Mouse (Mus musculus) lung, postnatal 0 days (tissue): ENCODE data around the gene Pih1d1. TPM values are rescaled to one million over a fixed set of nuclear protein-coding genes. Genes with fewer than 3 reads are reported as not detected.
A peak's percentile ranks its signal among the peaks of the same experiment; 100 is the strongest.
"Not testable (repeated sequence)": the region's sequence is repeated elsewhere in the genome, so short reads cannot be mapped to it uniquely, and the experiment has no call there.

ENCODE experiments used
- ATAC-seq: fragments of 200-750 bp; cut with Nextera tagmentation; 2 replicates; pipeline ENCODE4 v1.8.0; 2017; ENCODE audit warnings: moderate library complexity
- DNase-seq: peaks from one replicate; pipeline ENCODE4 v3.0.0-alpha.2; 2016; ENCODE audit warnings: low spot score
- H3K27ac ChIP-seq: fragments of 300-500 bp; sonication (generic); 2 replicates; pipeline ENCODE4 v1.5.1; 2014; ENCODE audit warnings: antibody characterized with exemption, mild to moderate bottlenecking, low read length, mixed read lengths
- H3K27me3 ChIP-seq: fragments of 300-500 bp; sonication (generic); replicated peaks from 2 replicates; pipeline ENCODE4 v1.6.1; 2014; ENCODE audit warnings: low read length, mixed read lengths; ENCODE audit not compliant: insufficient read depth
- H3K36me3 ChIP-seq: fragments of 300-500 bp; sonication (generic); 2 replicates; pipeline ENCODE4 v1.6.1; 2014; ENCODE audit warnings: low read length, mixed read lengths; ENCODE audit not compliant: insufficient read depth
- H3K4me1 ChIP-seq: fragments of 300-500 bp; sonication (generic); 2 replicates; pipeline ENCODE4 v1.6.1; 2014; ENCODE audit warnings: antibody characterized with exemption, low read depth, low read length, mixed read lengths; ENCODE audit not compliant: insufficient read depth
- H3K4me2 ChIP-seq: fragments of 300-500 bp; sonication (generic); replicated peaks from 2 replicates; pipeline ENCODE4 v1.6.1; 2014; ENCODE audit warnings: low read depth, mild to moderate bottlenecking, low read length, moderate library complexity, mixed read lengths
- H3K4me3 ChIP-seq: fragments of 300-500 bp; sonication (generic); 2 replicates; pipeline ENCODE4 v1.5.1; 2014; ENCODE audit warnings: low read depth, low read length
- H3K9ac ChIP-seq: fragments of 300-500 bp; sonication (generic); replicated peaks from 2 replicates; pipeline ENCODE4 v1.6.1; 2014; ENCODE audit warnings: low read depth, mild to moderate bottlenecking
- H3K9me3 ChIP-seq: fragments of 300-500 bp; sonication (generic); 2 replicates; pipeline ENCODE4 v1.6.1; 2016; ENCODE audit warnings: low read length, mixed read lengths
- CTCF ChIP-seq: IDR thresholded peaks from 2 replicates; pipeline ENCODE4 v1.5.1; 2016; ENCODE audit warnings: antibody characterized with exemption, mild to moderate bottlenecking
- EP300 ChIP-seq: IDR thresholded peaks from 2 replicates; pipeline ENCODE4 v1.6.1; 2016; ENCODE audit warnings: antibody characterized with exemption, mild to moderate bottlenecking, control low read depth
- WGBS: fragments of 180-500 bp; shearing (Covaris S2); extraction: QIAGEN DNeasy Blood & Tissue Kit; methylation state at CpG from one replicate; pipeline ENCODE4 v1.1.7; 2014; 5-methylcytosine and 5-hydroxymethylcytosine counted together
- polyA plus RNA-seq: library from polyadenylated mRNA; unstranded; fragments of >200 nt; fragmentation: Nextera tagmentation; extraction: Ambion mirVana; gene quantifications from 2 replicates; pipeline ENCODE4 v1.2.1, GENCODE M21; 2015

Gene Pih1d1
- polyA plus RNA-seq, 1 experiment from 2014 or later = 51.7 TPM

- no peaks in the 10 kb centered on the region for H3K36me3 ChIP-seq
- 11% methylated on average over 24 of the region's 24 CpGs for WGBS
- H3K4me1 ChIP-seq = no peaks in the 10 kb centered on the region
- H3K27me3 ChIP-seq = peaks cover 62% of the 10 kb centered on the region
- no peak overlapping the region for H3K4me3 ChIP-seq
- no peak for DNase-seq
- ATAC-seq = no peak
- no peaks in the 10 kb centered on the region; the same call in 1 of the 2 replicates for H3K9me3 ChIP-seq
- no peak overlapping the region for H3K27ac ChIP-seq
- H3K4me2 ChIP-seq = no peak overlapping the region
- no peak for TF ChIP-seq EP300
- TF ChIP-seq CTCF = no peak
- no peak overlapping the region for H3K9ac ChIP-seq
These were observed 14.6 kb downstream of the Pih1d1 start for GRCm38 (mm10) chr7:45168656-45169055.

GRCm38 (mm10) chr7:45169495-45169894 is 15.4 kb downstream of the Pih1d1 start:
- Histone ChIP-seq H3K9ac (no peak overlapping the region), H3K4me2 (no peak overlapping the region), H3K27ac (no peak overlapping the region), H3K9me3 (no peaks in the 10 kb centered on the region; the same call in 1 of the 2 replicates), H3K27me3 (peaks cover 55% of the 10 kb centered on the region), H3K4me3 (no peak overlapping the region), H3K36me3 (no peaks in the 10 kb centered on the region), H3K4me1 (no peaks in the 10 kb centered on the region)
- DNase-seq (no peak), ATAC-seq (no peak)
- WGBS = 89% methylated on average over 3 of the region's 3 CpGs
- TF ChIP-seq EP300 (no peak), CTCF (no peak)

GRCm38 (mm10) chr7:45172974-45173373 is 18.9 kb downstream of the Pih1d1 start:
- no peaks in the 10 kb centered on the region; the same call in 1 of the 2 replicates for H3K9me3 ChIP-seq
- H3K4me3 ChIP-seq = no peak overlapping the region
- no peaks in the 10 kb centered on the region for H3K36me3 ChIP-seq
- WGBS = 47% methylated on average over 7 of the region's 7 CpGs
- TF ChIP-seq EP300 = no peak
- peak; percentile 51 for TF ChIP-seq CTCF
- H3K4me2 ChIP-seq = no peak overlapping the region
- no peak overlapping the region for H3K27ac ChIP-seq
- H3K4me1 ChIP-seq = no peaks in the 10 kb centered on the region
- ATAC-seq (no peak), DNase-seq (no peak)
- no peak overlapping the region for H3K9ac ChIP-seq
- H3K27me3 ChIP-seq = peaks cover 57% of the 10 kb centered on the region

- not testable (repeated sequence) for H3K4me1 ChIP-seq, H3K36me3 ChIP-seq, H3K4me3 ChIP-seq, ATAC-seq, H3K27ac ChIP-seq, H3K4me2 ChIP-seq, H3K9me3 ChIP-seq, H3K9ac ChIP-seq
- TF ChIP-seq CTCF = peak; percentile 65
- DNase-seq = peak; percentile 41
- 56% methylated on average over 1 of the region's 1 CpGs for WGBS
- H3K27me3 ChIP-seq = peaks cover 55% of the 10 kb centered on the region
These were observed 19.7 kb downstream of the Pih1d1 start for GRCm38 (mm10) chr7:45173772-45174171.

- peak; percentile 12; the same call in 1 of the 2 replicates for ATAC-seq
- Histone ChIP-seq H3K27me3 (peaks cover 55% of the 10 kb centered on the region), H3K4me3 (no peak overlapping the region), H3K36me3 (no peaks in the 10 kb centered on the region), H3K27ac (no peak overlapping the region), H3K4me2 (no peak overlapping the region), H3K9me3 (no peaks in the 10 kb centered on the region; the same call in 1 of the 2 replicates), H3K4me1 (no peaks in the 10 kb centered on the region), H3K9ac (no peak overlapping the region)
- DNase-seq = no peak
- WGBS = 6% methylated on average over 26 of the region's 29 CpGs
- TF ChIP-seq CTCF (no peak), EP300 (no peak)
These were observed 20.6 kb downstream of the Pih1d1 start for GRCm38 (mm10) chr7:45174567-45175280.

- no peak for DNase-seq
- no peak overlapping the region for H3K27ac ChIP-seq
- H3K4me1 ChIP-seq = no peaks in the 10 kb centered on the region
- ATAC-seq = no peak
- no peaks in the 10 kb centered on the region for H3K36me3 ChIP-seq
- no peak overlapping the region for H3K9ac ChIP-seq
- H3K4me2 ChIP-seq = no peak overlapping the region
- H3K9me3 ChIP-seq = no peaks in the 10 kb centered on the region; the same call in 1 of the 2 replicates
- peaks cover 55% of the 10 kb centered on the region for H3K27me3 ChIP-seq
- WGBS = 4% methylated on average over 13 of the region's 13 CpGs
- no peak overlapping the region for H3K4me3 ChIP-seq
- TF ChIP-seq EP300 (no peak), CTCF (no peak)
These were observed 21.3 kb downstream of the Pih1d1 start for GRCm38 (mm10) chr7:45175398-45175797.
